Mouse (Mus musculus): ENCODE results near the gene Gm19345.
A peak's percentile ranks its signal among the peaks of the same experiment; 100 is the strongest.

Gm19345 gene

DNA sequence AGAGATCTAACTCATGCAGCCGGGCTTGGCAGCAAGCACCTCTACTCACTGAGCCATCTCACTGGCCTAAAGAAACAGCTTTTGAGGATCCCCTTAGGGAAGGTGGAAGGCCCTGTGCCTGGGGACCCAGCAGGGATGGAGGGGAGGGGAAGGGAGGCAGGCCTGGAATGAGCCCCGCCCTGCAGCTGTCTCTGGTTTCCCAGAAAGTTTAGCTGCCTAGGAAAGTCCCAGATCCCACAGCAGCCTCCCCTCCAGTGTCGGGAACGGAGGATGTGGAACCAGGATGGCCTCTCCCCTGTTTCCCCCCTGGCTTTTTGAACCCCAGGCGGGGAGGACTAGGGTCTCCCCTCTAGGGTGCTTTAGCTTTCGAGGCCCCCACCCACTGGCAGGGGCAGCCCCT, 25.0 kb upstream of the Gm19345 start:
- DNase-seq (ENCODE audit: low read depth in 2 of 2, low spot score in 2 of 2) = no peak

DNA sequence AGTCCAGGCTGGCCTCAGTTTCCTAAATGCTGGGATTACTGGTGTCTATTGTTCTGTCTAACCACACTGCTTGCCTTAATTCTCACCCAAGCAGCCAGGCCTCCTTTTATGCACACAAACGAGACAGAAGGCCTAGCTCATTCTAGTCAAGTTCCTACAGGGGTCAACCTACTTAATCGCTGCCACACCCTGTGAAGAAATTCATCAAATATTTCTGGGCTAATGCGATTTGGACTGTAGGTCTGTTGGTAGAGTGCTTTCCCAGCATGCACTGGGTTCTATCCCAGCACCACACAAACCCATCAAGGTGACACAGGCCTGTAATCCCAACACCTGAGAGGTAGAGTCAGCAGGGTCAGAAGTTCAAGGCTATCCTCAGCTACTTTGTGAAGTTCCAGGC, 22.1 kb upstream of the Gm19345 start:
- no peak for DNase-seq (ENCODE audit: low read depth in 2 of 2, low spot score in 2 of 2)

DNA sequence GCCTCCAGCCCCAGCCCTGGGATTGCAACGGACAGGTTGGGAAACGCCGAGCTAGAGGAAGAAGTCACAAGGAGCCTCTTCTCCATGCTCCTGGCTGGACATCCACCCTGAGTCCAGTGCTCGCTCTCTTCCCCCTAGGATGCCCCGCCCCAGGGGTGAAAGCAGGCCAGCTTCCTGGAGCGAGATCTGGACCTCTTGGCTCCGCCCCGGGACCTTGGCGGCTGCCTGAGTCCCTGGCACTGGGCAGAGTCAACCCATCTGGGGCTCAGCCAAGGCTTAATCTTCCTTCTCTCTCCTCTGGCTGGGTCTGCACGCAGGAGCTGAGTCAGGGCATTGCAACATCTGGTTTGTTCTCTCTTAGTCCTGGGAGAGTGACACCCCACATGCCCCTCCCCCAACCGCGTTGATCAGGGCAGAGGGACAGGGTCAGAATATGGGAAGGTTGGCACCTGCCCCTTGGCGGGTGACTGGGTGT, 21.1 kb upstream of the Gm19345 start:
- no peak for DNase-seq (ENCODE audit: low read depth in 2 of 2, low spot score in 2 of 2)

DNA sequence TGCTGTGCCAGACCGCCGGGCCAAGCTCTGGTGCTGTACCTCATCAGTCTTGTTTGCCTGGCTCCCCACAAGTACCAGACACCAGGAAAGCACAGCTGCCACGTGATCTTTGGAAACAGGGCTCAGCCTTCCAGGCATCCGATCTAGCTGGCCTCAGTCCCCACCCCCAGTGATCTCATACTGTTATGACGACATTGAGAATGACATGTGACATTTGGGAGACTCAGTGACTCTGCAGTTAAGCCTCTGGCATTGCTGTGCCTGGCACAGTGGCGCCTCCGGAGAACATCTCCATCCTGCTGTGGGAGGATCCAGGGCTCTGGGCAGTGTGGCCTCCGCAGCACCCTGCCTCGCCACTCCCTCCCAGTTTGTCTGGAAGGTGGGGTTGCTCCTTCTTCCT, 20.0 kb upstream of the Gm19345 start:
- no peak for DNase-seq (ENCODE audit: low read depth in 2 of 2, low spot score in 2 of 2)

DNA sequence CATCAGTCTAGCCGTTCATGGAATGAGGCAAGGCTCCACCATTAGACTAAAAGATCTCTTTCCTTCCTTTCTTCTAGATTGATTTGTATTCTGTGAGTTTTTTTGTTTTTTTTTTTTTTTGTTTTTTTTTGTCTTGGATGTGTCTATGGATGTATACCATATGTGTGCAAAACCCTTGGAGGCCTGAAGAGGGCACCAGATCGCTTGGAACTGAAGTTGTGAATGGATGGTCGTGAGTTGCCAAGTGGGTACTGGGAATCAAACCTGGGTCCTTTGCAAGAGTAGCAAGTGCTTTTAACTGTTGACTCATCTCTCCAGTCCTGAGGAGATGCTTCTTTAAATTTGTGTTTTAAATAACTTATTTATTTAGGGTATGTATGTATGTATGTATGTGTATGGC, 17.7 kb upstream of the Gm19345 start:
- DNase-seq (ENCODE audit: low read depth in 2 of 2, low spot score in 2 of 2) = no peak

DNA sequence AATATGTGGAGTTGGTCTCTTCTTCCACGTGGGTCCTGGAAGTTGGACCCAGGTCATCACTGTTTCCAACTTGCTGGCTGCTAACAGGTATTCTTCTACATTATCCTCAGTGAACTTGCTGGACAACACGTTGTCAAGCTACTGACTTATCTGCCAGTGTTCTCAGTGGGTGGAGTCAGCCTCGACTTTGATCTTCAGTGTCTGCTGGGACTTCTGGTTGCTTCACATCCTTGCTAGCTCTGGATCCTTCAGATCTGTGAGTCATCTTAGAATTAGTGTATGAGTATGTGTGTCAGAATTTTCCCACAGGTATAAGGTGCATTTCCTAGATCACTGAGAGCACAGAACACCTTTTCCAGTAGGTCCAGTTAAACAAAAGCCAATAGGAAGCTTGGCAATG, 15.0 kb upstream of the Gm19345 start:
- DNase-seq (ENCODE audit: low read depth in 2 of 2, low spot score in 2 of 2) = no peak

DNA sequence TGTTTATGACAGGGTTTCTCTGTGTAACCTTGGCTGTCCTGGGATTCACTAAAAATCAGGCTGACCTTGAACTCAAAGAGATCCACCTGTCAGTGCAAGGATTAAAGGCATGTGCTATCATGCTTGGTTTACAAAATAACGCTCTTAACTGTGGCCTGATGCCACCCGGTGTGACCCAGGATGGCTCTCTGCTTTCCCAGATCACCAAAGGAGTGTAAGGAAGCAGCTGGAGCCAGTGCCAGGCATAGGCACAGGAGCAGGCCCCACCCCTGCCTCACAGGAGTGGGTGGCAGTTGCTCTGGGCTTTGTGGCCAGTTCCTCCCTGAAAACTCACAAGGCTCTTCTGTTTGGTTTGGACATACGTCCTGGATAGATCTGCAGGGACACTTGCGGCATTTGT, 11.4 kb upstream of the Gm19345 start:
- no peak for DNase-seq (ENCODE audit: low read depth in 2 of 2, low spot score in 2 of 2)

DNA sequence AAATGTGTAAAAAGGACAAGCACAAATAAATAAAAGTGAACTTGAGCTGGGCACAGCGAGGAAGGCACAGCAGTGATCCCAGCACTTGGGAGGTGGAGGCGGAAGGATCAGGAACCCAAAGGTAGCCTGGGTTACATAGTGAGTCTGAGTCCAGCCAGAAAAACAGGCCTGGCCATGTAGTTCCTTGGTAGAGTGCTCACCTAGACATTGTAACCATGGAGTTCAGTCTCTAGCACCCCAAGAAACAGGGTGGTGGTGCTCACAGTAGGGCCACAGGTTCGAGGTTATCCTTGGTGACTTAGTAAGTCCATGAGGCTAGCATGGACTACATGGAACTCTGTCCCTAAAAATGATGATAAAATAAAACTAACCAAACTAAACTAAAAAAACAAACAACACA, 10.9 kb upstream of the Gm19345 start:
- DNase-seq (ENCODE audit: low read depth in 2 of 2, low spot score in 2 of 2) = no peak

DNA sequence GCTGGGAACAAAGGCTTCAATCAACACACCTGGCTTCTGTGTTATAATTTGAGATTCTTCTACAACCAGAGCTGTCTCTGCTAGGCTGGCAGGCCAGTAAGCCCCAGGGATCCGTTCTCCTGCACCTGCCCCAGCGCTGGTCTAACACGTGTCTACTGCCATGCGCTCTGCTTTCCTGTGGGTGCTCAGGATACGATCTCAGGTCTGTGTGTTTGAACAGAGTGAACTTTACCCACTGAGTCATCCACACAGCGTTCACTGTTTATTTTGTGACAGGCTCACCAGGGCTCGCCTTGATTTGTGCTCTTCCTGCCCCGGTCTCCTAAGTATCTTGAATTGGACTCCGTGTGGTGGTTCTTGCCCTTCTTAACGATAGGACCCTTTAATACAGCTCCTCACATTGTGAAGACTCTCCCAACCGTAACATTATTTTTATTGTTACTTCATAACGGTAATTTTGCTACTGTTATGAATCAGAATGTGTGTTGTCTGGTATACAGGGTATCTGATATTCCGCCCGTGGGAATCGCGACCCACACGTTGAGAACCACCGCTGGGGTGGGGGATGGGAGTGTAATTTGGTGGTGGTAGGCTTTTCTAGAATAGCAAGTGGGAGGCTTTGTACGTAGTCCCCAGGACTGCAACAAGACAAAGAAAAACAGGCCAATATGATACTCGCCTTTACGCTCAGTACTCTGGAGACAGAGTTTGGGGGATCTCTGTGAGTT, 10.0 kb upstream of the Gm19345 start:
- no peak for DNase-seq (ENCODE audit: low read depth in 2 of 2, low spot score in 2 of 2)

DNA sequence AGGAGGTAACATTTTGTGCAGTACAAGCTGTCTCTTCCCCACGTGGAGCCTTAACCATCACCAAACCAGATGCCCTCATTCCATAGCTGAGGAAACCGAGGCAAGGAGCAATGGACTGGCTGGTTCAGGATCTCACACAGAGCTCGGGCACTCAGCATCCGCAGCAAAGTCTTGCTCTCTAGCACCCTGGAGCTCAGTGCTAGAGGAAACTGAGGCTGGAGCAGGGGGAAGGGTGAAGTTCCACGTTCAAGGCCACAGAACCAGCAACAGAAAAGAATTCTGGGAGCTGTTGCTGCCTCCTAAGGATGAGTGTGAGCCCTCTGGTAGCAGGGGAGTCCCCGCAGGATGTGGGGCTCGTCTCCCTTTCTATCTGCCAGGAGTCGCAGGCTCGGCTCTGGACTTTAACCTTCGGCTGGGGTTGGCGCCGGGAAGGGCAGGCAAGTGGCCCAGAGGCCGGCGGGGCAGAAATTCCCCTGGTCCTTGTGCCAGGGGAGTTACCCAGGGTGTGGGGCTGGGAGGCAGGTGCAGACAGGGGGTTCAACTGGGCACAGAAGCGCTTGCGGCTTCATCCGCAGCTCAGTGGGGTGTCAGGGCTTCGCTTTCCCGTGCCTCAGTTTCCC, 8.8 kb upstream of the Gm19345 start:
- no peak for DNase-seq (ENCODE audit: low read depth in 2 of 2, low spot score in 2 of 2)

DNA sequence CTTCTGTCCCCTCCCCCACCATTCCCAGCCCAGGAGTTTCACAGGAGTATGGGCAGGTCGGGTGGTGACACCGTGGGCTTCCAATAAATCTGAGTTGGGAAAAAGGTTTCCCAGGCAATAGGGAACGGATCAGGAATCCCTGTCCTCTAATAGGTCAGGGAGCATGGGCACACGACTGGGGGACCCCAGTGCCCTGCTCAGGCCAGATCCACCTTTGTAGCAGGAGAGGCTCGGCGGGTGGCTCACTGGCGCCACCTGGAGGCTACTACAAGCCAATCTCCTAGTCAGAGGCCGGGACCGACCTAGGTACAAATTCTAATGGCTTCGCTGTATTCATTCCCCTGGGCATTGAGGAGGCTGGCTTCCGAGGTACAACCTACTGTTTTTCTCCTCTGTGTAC, 8.2 kb upstream of the Gm19345 start:
- DNase-seq (ENCODE audit: low read depth in 2 of 2, low spot score in 2 of 2) = peak; percentile 67 to 75

DNA sequence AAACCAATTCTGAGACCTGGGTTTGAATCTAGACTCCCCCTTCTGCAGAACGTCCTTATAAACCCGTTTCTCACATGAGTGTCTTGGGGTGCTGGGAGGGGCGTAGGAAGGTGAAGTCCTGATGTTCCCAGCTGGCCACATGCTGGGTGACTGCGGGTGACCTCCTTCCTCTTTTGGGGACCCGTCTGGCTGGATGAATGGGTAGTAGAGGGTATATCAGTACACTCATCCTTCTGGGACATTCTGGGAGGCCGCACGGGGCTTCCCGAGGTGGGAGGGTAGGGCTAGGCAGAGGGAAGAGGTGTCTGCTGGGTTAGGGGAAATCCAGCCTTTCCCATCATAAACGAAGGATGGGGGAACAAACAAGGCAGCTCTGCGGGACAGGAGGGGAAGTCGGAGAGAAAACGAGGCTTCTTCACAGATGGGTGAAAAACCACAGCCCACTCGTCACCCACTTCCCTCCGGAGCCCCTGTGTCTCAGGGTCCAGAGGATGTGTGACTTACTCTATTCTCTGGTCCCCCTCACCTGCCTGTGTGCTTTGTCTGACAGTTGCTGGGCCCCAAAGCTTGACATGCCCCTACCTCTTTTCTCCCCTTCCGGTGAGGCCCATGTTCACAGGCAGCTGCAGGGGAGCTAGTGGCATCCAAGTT, 7.2 kb upstream of the Gm19345 start:
- no peak for DNase-seq (ENCODE audit: low read depth in 2 of 2, low spot score in 2 of 2)

DNA sequence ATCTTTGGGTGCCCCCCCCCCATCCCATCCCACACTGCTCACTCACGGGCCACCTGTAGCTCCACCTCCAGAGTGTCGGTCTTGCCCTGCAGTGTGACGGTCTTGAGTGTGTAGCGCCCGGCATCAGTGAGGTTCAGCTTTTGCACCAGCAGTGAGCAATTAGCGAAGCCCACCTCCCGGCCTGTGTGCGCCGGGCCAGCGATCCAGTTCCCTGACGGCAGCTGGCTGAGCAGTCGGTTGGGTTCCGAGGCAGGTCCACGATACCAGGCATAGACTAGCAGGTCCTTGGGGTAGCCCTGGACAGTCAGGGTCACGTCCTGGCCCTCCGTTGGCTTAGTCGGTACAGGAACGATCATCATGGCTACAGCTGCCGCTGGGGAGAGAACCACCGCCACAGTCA, 1.7 kb downstream of the Gm19345 start:
- DNase-seq (ENCODE audit: low read depth in 2 of 2, low spot score in 2 of 2) = no peak

DNA sequence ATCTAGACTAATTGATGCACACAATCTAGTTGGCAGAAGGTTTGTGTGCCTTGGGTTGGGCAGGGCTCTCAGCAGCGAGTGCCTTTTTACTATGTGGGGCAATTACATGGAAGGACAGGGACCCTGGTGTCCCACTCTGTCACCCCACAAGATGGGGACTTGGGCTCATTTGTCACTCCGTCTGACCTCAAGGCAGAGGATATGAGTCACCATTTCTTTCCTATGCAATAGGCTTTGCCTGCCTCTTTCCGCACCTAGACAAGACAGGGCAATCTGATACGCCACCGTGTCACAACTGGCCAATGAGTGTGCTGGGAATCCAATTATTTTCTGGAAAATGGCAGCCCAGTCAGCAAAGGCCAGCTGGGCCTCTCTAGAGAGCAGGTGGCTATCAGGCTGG, 3.9 kb downstream of the Gm19345 start:
- no peak for DNase-seq (ENCODE audit: low read depth in 2 of 2, low spot score in 2 of 2)

DNA sequence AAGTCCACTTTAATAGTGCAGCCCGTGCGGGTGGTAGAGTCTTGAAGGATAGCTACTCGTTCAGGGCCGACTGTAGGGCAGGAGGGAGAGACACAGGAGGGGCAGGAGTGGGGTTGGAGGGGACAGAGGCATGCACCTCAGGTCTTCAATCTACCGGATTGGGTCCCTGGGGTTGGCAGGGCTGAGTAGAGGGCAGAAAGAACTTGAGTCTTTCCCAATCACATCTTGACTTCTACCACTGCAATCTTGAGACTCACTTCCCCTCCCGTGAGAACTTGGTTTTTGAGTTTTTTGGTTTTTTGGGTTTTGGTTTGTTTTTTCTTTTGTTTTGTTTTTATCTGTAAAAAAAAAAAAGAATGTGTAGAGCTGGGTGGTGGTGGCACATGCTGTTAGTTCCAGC, 4.5 kb downstream of the Gm19345 start:
- no peak for DNase-seq (ENCODE audit: low read depth in 2 of 2, low spot score in 2 of 2)

DNA sequence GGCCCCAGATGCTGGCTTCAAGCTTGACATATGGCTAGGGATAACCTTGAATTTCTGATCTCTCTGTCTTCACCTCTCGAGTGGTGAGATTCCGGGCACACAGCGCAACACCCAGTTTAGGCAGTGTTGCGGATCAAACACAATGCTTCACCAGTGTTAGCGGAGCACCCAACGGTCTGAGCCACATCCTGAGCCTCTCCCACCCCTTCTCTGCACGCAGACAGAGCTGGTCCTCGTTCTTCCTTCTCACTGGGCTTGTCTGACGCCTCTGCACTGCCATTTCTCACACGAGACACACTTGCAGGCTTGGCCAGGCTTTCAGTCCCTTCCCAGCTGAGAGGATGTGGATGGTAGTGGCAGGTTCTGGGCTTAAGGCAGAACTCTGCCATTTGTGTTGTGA, 7.9 kb downstream of the Gm19345 start:
- no peak for DNase-seq (ENCODE audit: low read depth in 2 of 2, low spot score in 2 of 2)

DNA sequence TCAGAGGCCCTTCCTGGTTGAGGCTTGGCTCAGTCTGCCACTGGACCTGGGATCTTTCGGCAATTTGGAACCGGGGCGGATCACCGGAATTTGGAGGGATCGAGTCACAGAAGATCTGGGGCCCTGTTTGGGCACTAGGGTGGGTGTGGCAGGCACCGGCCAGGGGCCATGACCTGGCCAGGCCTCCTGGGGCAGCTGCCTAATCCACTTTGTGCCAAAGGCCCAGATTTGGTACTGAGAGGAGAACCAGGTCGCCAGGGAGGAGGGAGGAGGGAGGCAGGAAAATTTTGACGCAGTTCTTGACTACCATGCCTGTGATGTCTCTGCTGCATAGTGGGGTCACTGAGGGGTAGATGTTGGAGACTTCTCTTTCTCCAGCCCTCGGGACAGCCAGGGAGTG, 9.4 kb downstream of the Gm19345 start, which contains the start of gene Ceacam16:
Gene Ceacam16, minus strand, starts transcription at position 101 of the 400 bp plus-strand sequence.
- no peak for DNase-seq (ENCODE audit: low read depth in 2 of 2, low spot score in 2 of 2)

DNA sequence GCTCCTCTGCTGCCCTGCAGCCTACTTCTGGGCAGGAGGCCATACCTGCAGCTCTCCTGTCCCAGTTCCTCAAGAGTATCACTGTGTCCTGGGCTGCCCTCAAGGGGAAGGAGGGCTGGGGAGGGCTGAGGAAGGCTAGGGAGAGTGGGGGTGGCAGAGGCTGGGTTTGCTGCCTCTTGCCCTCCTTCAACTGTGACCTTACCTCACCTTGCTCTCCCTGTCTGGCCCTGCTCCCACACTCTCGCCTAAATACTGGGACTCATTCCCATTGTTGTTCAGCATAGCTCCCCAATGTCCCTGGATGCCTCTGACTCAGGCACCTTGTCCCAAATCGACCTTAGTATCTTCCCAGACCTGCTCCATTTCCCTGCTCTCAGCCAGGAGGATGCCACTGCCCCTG, 12.4 kb downstream of the Gm19345 start:
- DNase-seq (ENCODE audit: low read depth in 2 of 2, low spot score in 2 of 2) = no peak

DNA sequence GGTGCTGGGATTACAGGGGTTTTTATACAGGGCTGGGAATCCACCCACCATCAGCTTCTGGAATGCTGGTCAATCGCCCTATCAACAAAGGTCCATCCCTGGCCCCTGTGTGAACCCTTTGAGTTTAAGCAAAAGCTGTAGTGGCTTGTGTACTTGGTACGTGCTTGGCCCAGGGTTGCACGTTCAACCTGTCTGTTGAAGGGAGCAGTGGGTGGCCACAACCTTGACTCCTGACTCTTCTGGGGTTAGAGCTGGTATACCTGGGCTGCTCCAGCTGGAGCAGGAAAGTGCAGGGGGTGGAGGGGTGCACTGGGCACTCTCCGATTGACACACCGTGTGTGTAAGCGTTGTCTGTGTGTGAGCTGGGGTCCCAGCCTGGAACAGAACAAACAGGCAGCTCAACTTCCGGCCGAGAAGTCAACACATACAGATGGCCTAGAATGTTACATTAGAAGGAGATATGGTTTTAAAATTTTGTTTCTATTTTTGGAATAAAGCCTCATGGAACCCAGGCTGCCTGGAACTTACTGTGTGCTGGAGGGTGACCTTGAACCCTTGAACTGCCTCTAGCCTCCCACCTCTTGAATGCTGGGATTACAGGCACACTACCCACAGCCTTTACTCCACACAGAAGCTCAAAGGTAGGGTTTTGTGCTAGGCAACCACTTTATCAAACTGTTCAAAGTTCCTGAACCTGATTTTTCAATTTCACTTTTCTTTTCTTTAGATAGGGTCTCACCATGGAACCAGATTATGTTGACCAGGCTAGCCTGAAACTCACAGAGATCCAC, 13.6 kb downstream of the Gm19345 start:
- no peak for DNase-seq (ENCODE audit: low read depth in 2 of 2, low spot score in 2 of 2)

DNA sequence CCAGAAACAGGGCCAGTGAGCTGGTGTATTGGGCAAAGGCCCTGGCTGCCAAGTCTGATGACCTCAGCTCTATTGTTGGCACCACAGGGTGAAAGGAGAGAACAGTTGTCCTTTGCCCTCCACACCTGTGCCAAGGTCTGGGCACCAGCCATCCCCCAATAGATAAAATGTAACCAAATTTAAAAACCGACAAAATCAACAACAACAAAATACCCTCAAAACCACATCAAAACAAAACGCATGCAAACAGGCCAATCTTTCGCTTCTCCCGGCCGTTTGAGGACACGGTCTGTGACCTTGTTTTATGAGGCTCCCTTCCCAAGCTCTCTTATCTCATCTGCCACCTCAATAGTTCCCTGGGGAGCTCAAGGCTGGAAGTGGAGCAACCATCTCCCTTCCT, 14.7 kb downstream of the Gm19345 start:
- no peak for DNase-seq (ENCODE audit: low read depth in 2 of 2, low spot score in 2 of 2)

DNA sequence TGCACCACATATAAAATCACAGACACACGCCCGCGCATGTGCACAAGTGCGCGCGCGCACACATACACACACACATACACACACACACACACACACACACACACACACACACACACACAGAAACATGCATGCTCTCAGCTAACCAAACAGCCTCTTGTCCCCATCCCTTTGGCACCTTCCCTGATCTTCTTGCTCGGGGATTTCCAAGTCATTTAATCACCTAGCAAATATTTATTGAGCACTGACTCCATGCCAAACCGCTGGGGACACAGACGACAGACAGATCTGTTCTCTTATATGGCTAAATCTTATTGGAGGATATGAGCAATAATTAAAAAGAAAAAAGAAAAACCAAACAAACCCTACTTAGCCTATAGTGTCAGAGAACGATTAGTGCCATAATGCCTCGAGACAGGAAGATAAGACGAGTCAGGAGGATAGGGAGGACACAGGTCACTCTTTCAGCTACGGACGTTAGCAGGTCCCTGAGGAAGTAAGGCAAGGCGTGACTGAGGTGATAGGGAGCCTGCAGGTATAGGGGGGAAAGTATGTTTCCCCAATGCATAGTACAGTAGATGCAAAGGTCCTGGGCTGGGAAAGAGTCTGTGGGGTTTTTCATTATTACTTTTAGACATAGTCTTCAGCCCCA, 16.1 kb downstream of the Gm19345 start:
- no peak for DNase-seq (ENCODE audit: low read depth in 2 of 2, low spot score in 2 of 2)
